Mouse (Mus musculus) stomach, embryonic 15.5 days (tissue): ENCODE data around the gene Tspan9. TPM values are rescaled to one million over a fixed set of nuclear protein-coding genes. Genes with fewer than 3 reads are reported as not detected.

ENCODE experiments used
- ATAC-seq: fragments of 200-750 bp; cut with Nextera tagmentation; 2 replicates; pipeline ENCODE4 v1.8.0; 2017; ENCODE audit warnings: low read depth, moderate number of reproducible peaks, moderate TSS enrichment; ENCODE audit not compliant: insufficient read depth, low FRiP score
- H3K27ac ChIP-seq: fragments of 300-500 bp; sonication (generic); 2 replicates; pipeline ENCODE4 v1.5.1; 2015; ENCODE audit warnings: mild to moderate bottlenecking, inconsistent platforms
- H3K27me3 ChIP-seq: fragments of 300-500 bp; sonication (generic); replicated peaks from 2 replicates; pipeline ENCODE4 v1.6.1; 2015; ENCODE audit warnings: inconsistent platforms
- H3K36me3 ChIP-seq: fragments of 300-500 bp; sonication (generic); 2 replicates; pipeline ENCODE4 v1.6.1; 2015; ENCODE audit warnings: inconsistent platforms
- H3K4me1 ChIP-seq: fragments of 300-500 bp; sonication (generic); 2 replicates; pipeline ENCODE4 v1.6.1; 2015; ENCODE audit warnings: inconsistent platforms
- H3K4me2 ChIP-seq: fragments of 300-500 bp; sonication (generic); 2 replicates; pipeline ENCODE4 v1.6.1; 2015; ENCODE audit warnings: mild to moderate bottlenecking, inconsistent platforms
- H3K4me3 ChIP-seq: fragments of 300-500 bp; sonication (generic); replicated peaks from 2 replicates; pipeline ENCODE4 v1.5.1; 2015; ENCODE audit warnings: inconsistent platforms
- H3K9ac ChIP-seq: fragments of 300-500 bp; sonication (generic); 2 replicates; pipeline ENCODE4 v1.6.1; 2015; ENCODE audit warnings: inconsistent platforms
- H3K9me3 ChIP-seq: fragments of 300-500 bp; sonication (generic); 2 replicates; pipeline ENCODE4 v1.6.1; 2016; ENCODE audit warnings: inconsistent platforms
- WGBS: fragments of 180-500 bp; shearing (Covaris S2); methylation state at CpG from one replicate; pipeline ENCODE4 v1.1.7; 2015; 5-methylcytosine and 5-hydroxymethylcytosine counted together
- polyA plus RNA-seq: library from polyadenylated mRNA; unstranded; fragments of >200 nt; fragmentation: Nextera tagmentation; extraction: Ambion mirVana; gene quantifications from 2 replicates; pipeline ENCODE4 v1.2.1, GENCODE M21; 2015

The Tspan9 gene
- polyA plus RNA-seq, 1 experiment from 2014 or later = 123 TPM

GRCm38 (mm10) chr6:128002667-128003066, 140.7 kb downstream of the Tspan9 start:
- no peak overlapping the region for H3K4me2 ChIP-seq
- no peaks in the 10 kb centered on the region for H3K9me3 ChIP-seq
- peak overlapping the region; percentile 88 for H3K27ac ChIP-seq
- WGBS = 79% methylated on average over 4 of the region's 4 CpGs
- H3K4me3 ChIP-seq = no peak overlapping the region
- H3K9ac ChIP-seq = no peak overlapping the region
- ATAC-seq = no peak
- H3K4me1 ChIP-seq = peaks cover 39% of the 10 kb centered on the region
- H3K27me3 ChIP-seq = no peaks in the 10 kb centered on the region
- no peaks in the 10 kb centered on the region for H3K36me3 ChIP-seq

GRCm38 (mm10) chr6:128002104-128002503, 141.3 kb downstream of the Tspan9 start:
- no peaks in the 10 kb centered on the region for H3K36me3 ChIP-seq
- H3K4me2 ChIP-seq = no peak overlapping the region
- no peak overlapping the region for H3K4me3 ChIP-seq
- peak overlapping the region; percentile 88 for H3K27ac ChIP-seq
- 59% methylated on average over 10 of the region's 10 CpGs for WGBS
- peaks cover 36% of the 10 kb centered on the region for H3K4me1 ChIP-seq
- ATAC-seq = no peak
- no peaks in the 10 kb centered on the region for H3K27me3 ChIP-seq
- H3K9me3 ChIP-seq = no peaks in the 10 kb centered on the region
- H3K9ac ChIP-seq = no peak overlapping the region

- no peak overlapping the region for H3K4me3 ChIP-seq
- no peak overlapping the region for H3K4me2 ChIP-seq
- no peaks in the 10 kb centered on the region for H3K9me3 ChIP-seq
- H3K36me3 ChIP-seq = no peaks in the 10 kb centered on the region
- ATAC-seq = no peak
- no peaks in the 10 kb centered on the region for H3K27me3 ChIP-seq
- peak overlapping the region; percentile 21; the same call in 1 of the 2 replicates for H3K27ac ChIP-seq
- WGBS = 52% methylated on average over 1 of the region's 1 CpGs
- peaks cover 36% of the 10 kb centered on the region for H3K4me1 ChIP-seq
- no peak overlapping the region for H3K9ac ChIP-seq
These were observed 141.8 kb downstream of the Tspan9 start for GRCm38 (mm10) chr6:128001587-128001986.

GRCm38 (mm10) chr6:128000777-128001176, 142.6 kb downstream of the Tspan9 start:
- Histone ChIP-seq H3K4me3 (no peak overlapping the region), H3K4me1 (peaks cover 32% of the 10 kb centered on the region), H3K9ac (no peak overlapping the region), H3K36me3 (no peaks in the 10 kb centered on the region), H3K4me2 (no peak overlapping the region), H3K27me3 (no peaks in the 10 kb centered on the region), H3K9me3 (no peaks in the 10 kb centered on the region), H3K27ac (no peak overlapping the region)
- WGBS = 90% methylated on average over 3 of the region's 3 CpGs
- no peak for ATAC-seq

- WGBS = 81% methylated on average over 2 of the region's 2 CpGs
- Histone ChIP-seq H3K4me3 (no peak overlapping the region), H3K27me3 (no peaks in the 10 kb centered on the region), H3K4me2 (no peak overlapping the region), H3K9ac (no peak overlapping the region), H3K4me1 (peaks cover 22% of the 10 kb centered on the region), H3K36me3 (no peaks in the 10 kb centered on the region), H3K27ac (no peak overlapping the region), H3K9me3 (no peaks in the 10 kb centered on the region)
- no peak for ATAC-seq
These were observed 144.3 kb downstream of the Tspan9 start for GRCm38 (mm10) chr6:127999118-127999517.

- no peaks in the 10 kb centered on the region for H3K36me3 ChIP-seq
- H3K27ac ChIP-seq = no peak overlapping the region
- H3K27me3 ChIP-seq = no peaks in the 10 kb centered on the region
- peaks cover 5% of the 10 kb centered on the region; the same call in 1 of the 2 replicates for H3K4me1 ChIP-seq
- ATAC-seq = no peak
- H3K4me3 ChIP-seq = no peak overlapping the region
- no peak overlapping the region for H3K4me2 ChIP-seq
- no peaks in the 10 kb centered on the region for H3K9me3 ChIP-seq
- 85% methylated on average over 5 of the region's 5 CpGs for WGBS
- no peak overlapping the region for H3K9ac ChIP-seq
These were observed 146.5 kb downstream of the Tspan9 start for GRCm38 (mm10) chr6:127996928-127997327.

GRCm38 (mm10) chr6:127992993-127993392, 150.4 kb downstream of the Tspan9 start:
- Histone ChIP-seq H3K36me3 (no peaks in the 10 kb centered on the region), H3K4me1 (peaks cover 26% of the 10 kb centered on the region), H3K27me3 (no peaks in the 10 kb centered on the region), H3K4me3 (no peak overlapping the region), H3K4me2 (no peak overlapping the region), H3K9me3 (no peaks in the 10 kb centered on the region), H3K9ac (no peak overlapping the region), H3K27ac (no peak overlapping the region)
- WGBS = 88% methylated on average over 8 of the region's 8 CpGs
- ATAC-seq = no peak

GRCm38 (mm10) chr6:127991509-127992176, 151.8 kb downstream of the Tspan9 start:
- Histone ChIP-seq H3K4me1 (peaks cover 26% of the 10 kb centered on the region), H3K4me2 (no peak overlapping the region), H3K4me3 (no peak overlapping the region), H3K36me3 (no peaks in the 10 kb centered on the region), H3K27ac (peak overlapping the region; percentile 18; the same call in 1 of the 2 replicates), H3K9ac (no peak overlapping the region), H3K9me3 (no peaks in the 10 kb centered on the region), H3K27me3 (no peaks in the 10 kb centered on the region)
- 70% methylated on average over 11 of the region's 11 CpGs for WGBS
- ATAC-seq = no peak

GRCm38 (mm10) chr6:127989624-127990212, 153.7 kb downstream of the Tspan9 start:
- Histone ChIP-seq H3K36me3 (no peaks in the 10 kb centered on the region), H3K4me2 (no peak overlapping the region), H3K9ac (no peak overlapping the region), H3K9me3 (no peaks in the 10 kb centered on the region), H3K4me1 (peaks cover 32% of the 10 kb centered on the region), H3K4me3 (no peak overlapping the region), H3K27ac (peak overlapping the region; percentile 85), H3K27me3 (no peaks in the 10 kb centered on the region)
- ATAC-seq = peak; percentile 85
- 41% methylated on average over 11 of the region's 11 CpGs for WGBS

- no peak for ATAC-seq
- H3K4me2 ChIP-seq = no peak overlapping the region
- H3K9ac ChIP-seq = no peak overlapping the region
- H3K4me3 ChIP-seq = no peak overlapping the region
- H3K4me1 ChIP-seq = peaks cover 32% of the 10 kb centered on the region
- H3K27me3 ChIP-seq = no peaks in the 10 kb centered on the region
- no peaks in the 10 kb centered on the region for H3K36me3 ChIP-seq
- H3K27ac ChIP-seq = peak overlapping the region; percentile 85
- no peaks in the 10 kb centered on the region for H3K9me3 ChIP-seq
- WGBS = 76% methylated on average over 12 of the region's 12 CpGs
These were observed 154.4 kb downstream of the Tspan9 start for GRCm38 (mm10) chr6:127988944-127989494.

GRCm38 (mm10) chr6:127987374-127987773, 156.0 kb downstream of the Tspan9 start:
- H3K9me3 ChIP-seq = no peaks in the 10 kb centered on the region
- H3K4me3 ChIP-seq = no peak overlapping the region
- no peak overlapping the region for H3K4me2 ChIP-seq
- H3K27ac ChIP-seq = no peak overlapping the region
- H3K4me1 ChIP-seq = peaks cover 32% of the 10 kb centered on the region
- WGBS = 90% methylated on average over 14 of the region's 14 CpGs
- no peak overlapping the region for H3K9ac ChIP-seq
- no peaks in the 10 kb centered on the region for H3K36me3 ChIP-seq
- no peak for ATAC-seq
- no peaks in the 10 kb centered on the region for H3K27me3 ChIP-seq

GRCm38 (mm10) chr6:127986357-127986756, 157.0 kb downstream of the Tspan9 start:
- WGBS = 42% methylated on average over 9 of the region's 9 CpGs
- H3K4me1 ChIP-seq = peaks cover 25% of the 10 kb centered on the region
- 0 out of 2 replicates have a peak overlapping the region, but pooled peaks have one; percentile 4 for H3K27ac ChIP-seq
- no peaks in the 10 kb centered on the region for H3K36me3 ChIP-seq
- H3K9me3 ChIP-seq = no peaks in the 10 kb centered on the region
- ATAC-seq = no peak
- H3K4me2 ChIP-seq = no peak overlapping the region
- H3K4me3 ChIP-seq = no peak overlapping the region
- H3K9ac ChIP-seq = no peak overlapping the region
- H3K27me3 ChIP-seq = no peaks in the 10 kb centered on the region
